Mouse (Mus musculus): Measurements from ENCODE around the gene Stard10. TPM values are rescaled to one million over a fixed set of nuclear protein-coding genes. Genes with fewer than 3 reads are reported as not detected.

Stard10 gene
- total RNA-seq, 1 experiment = 15.2 TPM

DNA sequence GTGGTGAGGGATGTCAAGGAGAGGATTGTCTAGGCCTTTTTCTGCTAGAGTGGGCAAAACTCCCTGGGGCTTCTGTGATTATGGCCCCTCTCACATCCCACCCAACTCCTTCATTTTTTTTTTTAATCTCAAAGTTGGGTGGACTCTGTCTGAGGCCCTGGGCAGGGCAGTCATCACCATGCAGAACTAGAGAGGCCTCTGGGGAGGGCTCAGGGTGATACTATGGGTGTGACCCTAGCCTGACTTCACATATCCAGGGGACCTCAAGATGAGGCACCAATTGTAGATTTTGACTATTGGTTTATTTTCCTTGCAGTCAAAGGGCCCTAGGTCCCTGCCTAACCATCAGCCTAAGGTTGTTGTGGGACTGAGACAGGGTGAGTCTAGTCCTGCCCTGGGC lies 1.2 kb upstream of the Stard10 start:
- Histone ChIP-seq H3K4me1 (ENCODE audit: control insufficient read depth in 2 of 2, insufficient read depth in 2 of 2, low read length in 2 of 2, poor library complexity in 1 of 2) (0 out of 4 replicates have a peak, but pooled peaks cover 0 to 2% of the 10 kb centered on the region in 2 experiments), H3K9me3 (ENCODE audit: control insufficient read depth, insufficient read depth, low read depth, low read length) (no peaks in the 10 kb centered on the region), H3K27ac (ENCODE audit: insufficient read depth, low read depth, low read length, poor library complexity, severe bottlenecking) (no peak overlapping the region), H3K36me3 (ENCODE audit: control insufficient read depth, insufficient read depth, low read length, poor library complexity, severe bottlenecking) (no peaks in the 10 kb centered on the region), H3K4me3 (ENCODE audit: insufficient read depth in 1 of 2, low read depth in 1 of 2, low read length in 2 of 2, poor library complexity in 1 of 2, severe bottlenecking in 1 of 2) (no peak overlapping the region), H3K9ac (ENCODE audit: insufficient read depth, low read depth, low read length, poor library complexity, severe bottlenecking) (no peak overlapping the region)
- in situ Hi-C loops (cut with MboI; ENCODE audit: low sequenced_read_pairs in 2 of 2, unreplicated experiment in 2 of 2) = no loop called here
- no peak for DNase-seq (ENCODE audit: low read depth, low spot score)
- no peak for TF ChIP-seq ZNF384 (IDR thresholded peaks at IDR 0.05; ENCODE audit: low read depth, low read length)

DNA sequence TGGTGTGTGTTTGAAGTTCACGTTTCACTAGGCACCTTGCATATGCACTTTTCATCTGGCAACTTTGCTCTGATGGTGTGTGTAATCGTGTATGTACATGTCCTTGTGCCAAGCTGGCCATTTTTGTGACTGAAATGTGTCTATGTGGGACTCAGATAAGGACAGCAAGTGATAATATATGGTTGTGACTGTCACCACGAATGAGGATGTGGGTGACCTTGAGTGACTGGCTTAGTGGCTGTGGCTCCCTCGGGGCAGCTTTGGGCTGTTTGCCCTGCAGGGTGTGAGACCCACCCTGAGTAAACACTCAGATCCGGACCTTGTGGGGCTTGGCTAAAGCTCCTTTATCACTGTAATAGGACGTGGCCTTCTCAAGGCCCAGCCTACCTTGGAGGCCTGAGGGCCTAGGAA lies 290 bp upstream of the Stard10 start:
- Histone ChIP-seq H3K4me1 (ENCODE audit: control insufficient read depth in 2 of 2, insufficient read depth in 2 of 2, low read length in 2 of 2, poor library complexity in 1 of 2) (0 out of 4 replicates have a peak, but pooled peaks cover 0 to 2% of the 10 kb centered on the region in 2 experiments), H3K9me3 (ENCODE audit: control insufficient read depth, insufficient read depth, low read depth, low read length) (no peaks in the 10 kb centered on the region), H3K27ac (ENCODE audit: insufficient read depth, low read depth, low read length, poor library complexity, severe bottlenecking) (no peak overlapping the region), H3K36me3 (ENCODE audit: control insufficient read depth, insufficient read depth, low read length, poor library complexity, severe bottlenecking) (no peaks in the 10 kb centered on the region), H3K9ac (ENCODE audit: insufficient read depth, low read depth, low read length, poor library complexity, severe bottlenecking) (no peak overlapping the region), H3K4me3 (ENCODE audit: insufficient read depth in 1 of 2, low read depth in 1 of 2, low read length in 2 of 2, poor library complexity in 1 of 2, severe bottlenecking in 1 of 2) (no peak overlapping the region)
- no peak for TF ChIP-seq CHD2 (IDR thresholded peaks at IDR 0.05; ENCODE audit: low read depth, low read length)
- TF ChIP-seq HCFC1 (IDR thresholded peaks at IDR 0.05; ENCODE audit: borderline replicate concordance, insufficient read depth, low read length) = no peak
- TF ChIP-seq ZC3H11A (IDR thresholded peaks at IDR 0.05; ENCODE audit: borderline replicate concordance, low read depth, low read length) = no peak
- no peak for TF ChIP-seq MAFK (IDR thresholded peaks at IDR 0.05; ENCODE audit: insufficient read depth, low read depth, low read length)
- no peak for TF ChIP-seq ZNF384 (IDR thresholded peaks at IDR 0.05; ENCODE audit: low read depth, low read length)
- no peak for DNase-seq (ENCODE audit: low read depth, low spot score)
- in situ Hi-C loops (cut with MboI; ENCODE audit: low sequenced_read_pairs in 2 of 2, unreplicated experiment in 2 of 2) = no loop called here

DNA sequence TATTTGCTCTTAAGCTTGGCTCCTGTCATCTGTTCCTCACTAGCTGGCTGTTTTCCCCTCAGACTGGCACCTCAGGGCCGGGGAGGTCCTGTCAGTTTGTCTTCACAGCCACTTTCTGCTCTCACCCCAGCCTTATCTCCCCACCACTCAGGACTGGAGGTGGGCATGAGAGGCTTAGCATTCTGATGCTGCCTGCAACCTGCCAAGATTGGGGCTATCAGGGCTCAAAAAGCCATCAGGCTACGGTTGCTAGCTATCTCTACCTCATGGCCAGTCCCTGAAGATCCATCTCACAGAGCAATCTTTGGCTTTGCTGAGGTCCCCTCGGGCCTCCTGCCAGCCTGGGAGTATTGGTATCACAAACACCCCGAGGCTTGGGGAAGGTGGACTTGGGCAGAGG lies 2.0 kb downstream of the Stard10 start:
- Histone ChIP-seq H3K27ac (ENCODE audit: insufficient read depth, low read depth, low read length, poor library complexity, severe bottlenecking) (no peak overlapping the region), H3K9ac (ENCODE audit: insufficient read depth, low read depth, low read length, poor library complexity, severe bottlenecking) (no peak overlapping the region), H3K4me1 (ENCODE audit: control insufficient read depth in 2 of 2, insufficient read depth in 2 of 2, low read length in 2 of 2, poor library complexity in 1 of 2) (peaks cover 0 to 5% of the 10 kb centered on the region in 2 experiments; a peak in 1 of 4 replicates), H3K9me3 (ENCODE audit: control insufficient read depth, insufficient read depth, low read depth, low read length) (no peaks in the 10 kb centered on the region), H3K36me3 (ENCODE audit: control insufficient read depth, insufficient read depth, low read length, poor library complexity, severe bottlenecking) (no peaks in the 10 kb centered on the region), H3K4me3 (ENCODE audit: insufficient read depth in 1 of 2, low read depth in 1 of 2, low read length in 2 of 2, poor library complexity in 1 of 2, severe bottlenecking in 1 of 2) (no peak overlapping the region)
- DNase-seq (ENCODE audit: low read depth, low spot score) = no peak
- TF ChIP-seq ZNF384 (IDR thresholded peaks at IDR 0.05; ENCODE audit: low read depth, low read length) (no peak), CHD2 (IDR thresholded peaks at IDR 0.05; ENCODE audit: low read depth, low read length) (no peak), ZC3H11A (IDR thresholded peaks at IDR 0.05; ENCODE audit: borderline replicate concordance, low read depth, low read length) (no peak), HCFC1 (IDR thresholded peaks at IDR 0.05; ENCODE audit: borderline replicate concordance, insufficient read depth, low read length) (no peak), MAFK (IDR thresholded peaks at IDR 0.05; ENCODE audit: insufficient read depth, low read depth, low read length) (no peak)
- in situ Hi-C loops (cut with MboI; ENCODE audit: low sequenced_read_pairs in 2 of 2, unreplicated experiment in 2 of 2) = no loop called here

DNA sequence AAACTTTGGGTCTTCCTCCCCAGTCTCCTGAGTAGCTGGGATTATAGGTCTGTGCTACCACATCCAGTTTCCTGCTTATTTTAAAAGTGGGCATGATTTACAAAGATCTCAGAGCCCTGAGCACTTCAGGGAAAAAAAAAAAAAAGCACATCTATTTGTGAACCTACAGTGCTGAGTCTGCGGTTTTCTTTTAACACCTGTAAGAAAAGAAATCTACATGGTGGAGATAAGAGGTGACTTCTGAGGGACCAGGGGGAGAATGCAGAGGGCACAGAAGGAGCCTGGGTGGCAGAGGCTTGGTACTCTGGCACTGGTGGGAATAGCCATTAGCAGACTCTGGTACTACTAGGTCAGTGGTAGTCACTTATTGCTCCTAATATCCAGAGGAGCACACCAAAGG lies 2.9 kb downstream of the Stard10 start:
- Histone ChIP-seq H3K4me3 (ENCODE audit: insufficient read depth in 1 of 2, low read depth in 1 of 2, low read length in 2 of 2, poor library complexity in 1 of 2, severe bottlenecking in 1 of 2) (no peak overlapping the region), H3K4me1 (ENCODE audit: control insufficient read depth in 2 of 2, insufficient read depth in 2 of 2, low read length in 2 of 2, poor library complexity in 1 of 2) (peaks cover 0 to 5% of the 10 kb centered on the region in 2 experiments; a peak in 1 of 4 replicates)

More for the DNA sequence above, 2.9 kb downstream of the Stard10 start:
- in situ Hi-C loops (cut with MboI; ENCODE audit: low sequenced_read_pairs in 2 of 2, unreplicated experiment in 2 of 2) = no loop called here
- no peak overlapping the region for H3K9ac ChIP-seq (ENCODE audit: insufficient read depth, low read depth, low read length, poor library complexity, severe bottlenecking)
- TF ChIP-seq MAFK (IDR thresholded peaks at IDR 0.05; ENCODE audit: insufficient read depth, low read depth, low read length) = 0 out of 2 replicates have a peak, but pooled peaks have one; percentile 14
- TF ChIP-seq HCFC1 (IDR thresholded peaks at IDR 0.05; ENCODE audit: borderline replicate concordance, insufficient read depth, low read length) = no peak
- TF ChIP-seq CHD2 (IDR thresholded peaks at IDR 0.05; ENCODE audit: low read depth, low read length) = no peak
- TF ChIP-seq ZC3H11A (IDR thresholded peaks at IDR 0.05; ENCODE audit: borderline replicate concordance, low read depth, low read length) = no peak
- DNase-seq (ENCODE audit: low read depth, low spot score) = no peak
- no peak overlapping the region for H3K27ac ChIP-seq (ENCODE audit: insufficient read depth, low read depth, low read length, poor library complexity, severe bottlenecking)
- H3K9me3 ChIP-seq (ENCODE audit: control insufficient read depth, insufficient read depth, low read depth, low read length) = no peaks in the 10 kb centered on the region
- H3K36me3 ChIP-seq (ENCODE audit: control insufficient read depth, insufficient read depth, low read length, poor library complexity, severe bottlenecking) = no peaks in the 10 kb centered on the region
